In the genomic region with DNA sequence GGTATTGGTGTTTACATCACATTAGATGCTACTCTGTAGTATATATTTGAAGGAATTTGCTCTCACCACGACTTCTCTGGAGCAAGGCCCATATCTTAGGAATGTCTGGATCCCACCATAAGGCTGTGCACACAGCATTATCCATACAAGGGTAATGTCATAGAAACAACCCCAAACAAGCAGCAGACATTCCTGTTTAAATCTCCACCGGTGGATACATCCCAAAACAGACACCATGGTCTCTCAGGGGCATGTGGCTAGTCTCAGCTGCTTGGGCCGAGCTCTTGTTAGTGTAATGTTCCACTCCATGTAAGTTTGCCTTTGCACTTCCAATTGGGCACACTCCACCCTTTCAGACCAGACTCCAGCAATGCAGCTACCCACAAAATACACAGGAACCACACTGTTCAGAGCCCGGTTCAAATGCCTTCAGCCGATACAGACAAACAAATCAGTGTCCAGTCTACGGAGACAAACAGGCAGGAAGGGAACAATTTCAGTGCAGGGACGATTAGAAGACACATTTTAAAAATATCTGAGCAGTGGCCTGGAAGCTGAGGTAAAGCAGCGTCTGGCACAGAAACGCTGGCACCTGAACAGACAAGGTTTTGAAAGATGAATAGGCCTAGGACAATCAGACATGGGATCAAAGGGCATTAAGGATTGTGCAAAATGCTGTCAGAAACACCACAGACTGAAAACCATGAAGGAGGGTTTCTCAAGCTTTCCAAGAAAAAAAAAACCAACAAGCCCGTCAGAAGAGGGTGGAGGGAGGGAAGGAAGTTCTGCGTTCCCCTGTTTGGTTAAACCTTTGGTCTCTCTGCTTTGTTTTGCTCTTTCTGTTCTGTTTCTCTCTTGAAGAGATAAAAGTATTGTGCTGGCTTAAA, we compare ENCODE assay signal across 8 mouse cellular contexts. TPM values are rescaled to one million over a fixed set of nuclear protein-coding genes. Genes with fewer than 3 reads are reported as not detected.
DNase-seq lines count a peak whose midpoint lies in the region; ATAC-seq and TF ChIP-seq lines count a peak whose summit lies in the region.

No protein-coding gene starts in this region.

- no peaks in the 10 kb centered on the region for H3K9me3 ChIP-seq in forebrain, embryonic 15.5 days
- no peaks in the 10 kb centered on the region for H3K9me3 ChIP-seq in intestine, postnatal 0 days (ENCODE audit: control insufficient read depth)

- peak overlapping the region; percentile 68 for H3K4me2 ChIP-seq in forebrain, embryonic 15.5 days (replicated peaks)
- H3K4me2 ChIP-seq in intestine, postnatal 0 days (replicated peaks; ENCODE audit: low read depth), result peak overlapping the region; percentile 94

- H3K4me3 ChIP-seq in forebrain, embryonic 15.5 days, result peak overlapping the region; percentile 83
- H3K4me3 ChIP-seq in intestine, postnatal 0 days (ENCODE audit: low read depth, low read length), result peak overlapping the region; percentile 85

- H3K4me1 ChIP-seq in forebrain, embryonic 15.5 days, result peaks cover 37% of the 10 kb centered on the region
- H3K4me1 ChIP-seq in intestine, postnatal 0 days (replicated peaks; ENCODE audit: control insufficient read depth, insufficient read depth, low read length), result peaks cover 7% of the 10 kb centered on the region

- DNase-seq in 416B (ENCODE audit: low read depth), result peak; percentile 42
- DNase-seq in NIH3T3 (ENCODE audit: low read depth), result peak; percentile 62
- peak; percentile 40 for DNase-seq in lung, postnatal 36 days
- no peak for DNase-seq in thymus, postnatal 25 days

- TF ChIP-seq CTCF in intestine, postnatal 0 days (IDR thresholded peaks at IDR 0.05; ENCODE audit: low read depth), result no peak

- no peaks in the 10 kb centered on the region for H3K27me3 ChIP-seq in forebrain, embryonic 15.5 days
- no peaks in the 10 kb centered on the region for H3K27me3 ChIP-seq in intestine, postnatal 0 days (replicated peaks; ENCODE audit: control insufficient read depth, insufficient read depth, low read length)

- H3K27ac ChIP-seq in forebrain, embryonic 15.5 days (replicated peaks), result no peak overlapping the region
- 0 out of 2 replicates have a peak overlapping the region, but pooled peaks have one; percentile 87 for H3K27ac ChIP-seq in intestine, postnatal 0 days (ENCODE audit: low read depth, low read length)

- no peaks in the 10 kb centered on the region for H3K36me3 ChIP-seq in forebrain, embryonic 15.5 days
- no peaks in the 10 kb centered on the region for H3K36me3 ChIP-seq in intestine, postnatal 0 days (ENCODE audit: control insufficient read depth, insufficient read depth)

- no peak for ATAC-seq in forebrain, embryonic 15.5 days (replicated peaks)
- ATAC-seq in intestine, postnatal 0 days, result no peak
- ATAC-seq in erythroid progenitor cell, adult 5-6 weeks (replicated peaks; ENCODE audit: low FRiP score, poor library complexity, severe bottlenecking), result no peak
- no peak for ATAC-seq in megakaryocyte-erythroid progenitor cell, adult 5-6 weeks (replicated peaks; ENCODE audit: low FRiP score, low TSS enrichment, poor library complexity, severe bottlenecking)

- WGBS in forebrain, embryonic 15.5 days, result 12% methylated on average over 11 of the region's 11 CpGs
- 11% methylated on average over 11 of the region's 11 CpGs for WGBS in intestine, postnatal 0 days

- peak overlapping the region; percentile 91 for H3K9ac ChIP-seq in forebrain, embryonic 15.5 days (replicated peaks)
- 0 out of 2 replicates have a peak overlapping the region, but pooled peaks have one; percentile 97 for H3K9ac ChIP-seq in intestine, postnatal 0 days (ENCODE audit: low read depth, low read length)

RNA-seq across cellular contexts. Expression of a gene that starts 1.8 kb away (rescaled TPM):
- polyA plus RNA-seq in forebrain, embryonic 15.5 days (2015; fragmentation: Nextera tagmentation; extraction: Ambion mirVana), result 1.5 and 1.6 TPM in 2 replicates
- polyA plus RNA-seq in intestine, postnatal 0 days (2015; fragmentation: Nextera tagmentation; extraction: Ambion mirVana), result 1.9 and 2.0 TPM in 2 replicates
- total RNA-seq in erythroid progenitor cell, adult 5-6 weeks (2015; ENCODE audit: low replicate concordance), result not detected in 2 replicates
- not detected in 2 replicates for total RNA-seq in erythroid progenitor cell, adult 5-6 weeks (2017; ENCODE audit: low replicate concordance)
- 0.12 and 0.13 TPM in 2 replicates for total RNA-seq in megakaryocyte-erythroid progenitor cell, adult 5-6 weeks (2014; fragmentation: Nextera tagmentation)
- total RNA-seq in megakaryocyte-erythroid progenitor cell, adult 5-6 weeks (2017), result 0.14 and 0.38 TPM in 2 replicates
